Mouse (Mus musculus) heart, embryonic 13.5 days (tissue): Measurements from ENCODE around the gene Tead1. TPM values are rescaled to one million over a fixed set of nuclear protein-coding genes. Genes with fewer than 3 reads are reported as not detected.

Experiments
- ATAC-seq: fragments of 200-750 bp; cut with Nextera tagmentation; 2 replicates; pipeline ENCODE4 v1.8.0; 2017; ENCODE audit warnings: moderate TSS enrichment; ENCODE audit not compliant: insufficient number of reproducible peaks, low FRiP score, low TSS enrichment; ENCODE audit errors: extremely low read depth
- H3K27ac ChIP-seq: fragments of 300-500 bp; sonication (generic); replicated peaks from 2 replicates; pipeline ENCODE4 v1.5.1; 2015; ENCODE audit warnings: moderate library complexity, mild to moderate bottlenecking, inconsistent platforms
- H3K27me3 ChIP-seq: fragments of 300-500 bp; sonication (generic); replicated peaks from 2 replicates; pipeline ENCODE4 v1.6.1; 2015; ENCODE audit warnings: mild to moderate bottlenecking, inconsistent platforms
- H3K36me3 ChIP-seq: fragments of 300-500 bp; sonication (generic); 2 replicates; pipeline ENCODE4 v1.6.1; 2015; ENCODE audit warnings: mild to moderate bottlenecking, inconsistent platforms
- H3K4me1 ChIP-seq: fragments of 300-500 bp; sonication (generic); 2 replicates; pipeline ENCODE4 v1.6.1; 2015; ENCODE audit warnings: inconsistent platforms
- H3K4me2 ChIP-seq: fragments of 300-500 bp; sonication (generic); 2 replicates; pipeline ENCODE4 v1.6.1; 2015; ENCODE audit warnings: inconsistent platforms, mild to moderate bottlenecking, moderate library complexity
- H3K4me3 ChIP-seq: fragments of 300-500 bp; sonication (generic); 2 replicates; pipeline ENCODE4 v1.5.1; 2015; ENCODE audit warnings: moderate library complexity, mild to moderate bottlenecking, inconsistent platforms
- H3K9ac ChIP-seq: fragments of 300-500 bp; sonication (generic); 2 replicates; pipeline ENCODE4 v1.6.1; 2015; ENCODE audit warnings: inconsistent platforms, mild to moderate bottlenecking, moderate library complexity
- H3K9me3 ChIP-seq: fragments of 300-500 bp; sonication (generic); 2 replicates; pipeline ENCODE4 v1.6.1; 2016; ENCODE audit warnings: inconsistent platforms
- WGBS: fragments of 180-500 bp; shearing (Covaris S2); methylation state at CpG from one replicate; pipeline ENCODE4 v1.1.7; 2015; ENCODE audit warnings: mixed read lengths; 5-methylcytosine and 5-hydroxymethylcytosine counted together
- polyA plus RNA-seq: library from polyadenylated mRNA; unstranded; fragments of >200 nt; fragmentation: Nextera tagmentation; extraction: Ambion mirVana; gene quantifications from 2 replicates; pipeline ENCODE4 v1.2.1, GENCODE M21; 2015

The Tead1 gene
- polyA plus RNA-seq, 1 experiment from 2014 or later: 25.2 TPM

DNA sequence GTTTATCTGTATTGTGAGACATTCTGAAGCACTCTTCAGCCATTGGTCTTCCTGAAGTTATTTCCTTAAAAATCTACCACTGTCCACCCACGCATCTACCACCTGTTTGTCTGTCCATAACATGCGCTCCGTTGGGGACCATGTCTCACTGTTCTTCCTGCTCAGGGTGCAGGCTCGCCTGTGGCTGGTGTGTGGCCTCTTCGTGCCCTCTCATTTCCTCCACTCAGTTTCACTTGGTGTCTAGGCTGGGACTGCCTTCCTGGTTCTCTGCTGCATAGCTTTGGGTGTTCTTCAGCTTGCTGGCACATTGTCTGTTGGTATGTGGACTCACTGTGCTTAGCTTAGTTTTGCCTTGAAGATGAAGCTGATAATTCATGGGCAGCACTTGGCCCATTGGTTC is 32.9 kb downstream of the Tead1 start:
- Histone ChIP-seq H3K4me2 (no peak overlapping the region), H3K4me3 (no peak overlapping the region), H3K4me1 (peaks cover 93% of the 10 kb centered on the region), H3K27me3 (no peaks in the 10 kb centered on the region), H3K9me3 (no peaks in the 10 kb centered on the region), H3K9ac (no peak overlapping the region), H3K27ac (0 out of 2 replicates have a peak overlapping the region, but pooled peaks have one; percentile 1), H3K36me3 (no peaks in the 10 kb centered on the region)
- WGBS: 66% methylated on average over 5 of the region's 5 CpGs
- ATAC-seq: no peak

DNA sequence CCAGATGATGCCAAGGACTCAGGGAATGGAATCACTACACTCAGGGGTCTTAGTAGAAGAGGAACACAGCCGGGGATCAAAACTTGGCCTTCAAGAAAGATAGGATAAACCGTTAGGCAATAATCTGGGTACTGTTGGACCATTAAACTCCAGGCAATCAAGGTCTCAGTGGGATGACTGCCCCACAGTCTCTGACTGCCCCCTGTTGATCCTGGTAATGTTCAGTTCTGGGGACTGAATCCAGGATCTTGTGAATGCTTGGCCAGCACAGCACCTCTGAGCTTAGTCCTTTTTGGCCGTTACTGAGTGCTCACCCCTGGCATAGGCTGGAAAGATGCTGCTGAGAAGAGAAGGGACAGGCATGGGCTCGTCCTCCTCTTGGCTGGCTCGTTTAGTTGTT is 34.4 kb downstream of the Tead1 start:
- WGBS: 49% methylated on average over 5 of the region's 5 CpGs
- Histone ChIP-seq H3K9ac (no peak overlapping the region; the same call in 1 of the 2 replicates), H3K27ac (no peak overlapping the region), H3K9me3 (no peaks in the 10 kb centered on the region), H3K4me2 (no peak overlapping the region), H3K27me3 (no peaks in the 10 kb centered on the region), H3K4me3 (no peak overlapping the region), H3K4me1 (peaks cover 96% of the 10 kb centered on the region), H3K36me3 (no peaks in the 10 kb centered on the region)
- no peak for ATAC-seq

DNA sequence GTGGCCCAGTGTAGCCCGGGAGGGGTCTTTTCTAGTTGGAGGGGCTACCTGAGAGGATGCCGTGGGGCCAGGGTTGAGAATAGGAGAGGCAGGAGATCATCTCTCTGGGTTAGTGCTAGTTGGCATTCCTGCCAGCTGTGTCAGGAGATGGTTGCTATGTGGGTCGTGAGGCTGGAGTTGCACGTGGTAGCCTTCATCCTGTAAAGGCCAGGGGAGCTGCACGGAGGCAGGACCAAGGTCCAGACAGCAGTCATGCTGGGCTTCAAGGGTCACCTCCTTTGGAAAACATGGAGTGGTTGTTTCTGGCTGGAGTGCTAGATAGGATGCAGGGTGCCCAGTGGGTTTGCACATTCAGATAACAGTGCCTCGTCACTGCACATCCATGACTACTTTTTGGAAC is 35.7 kb downstream of the Tead1 start:
- no peaks in the 10 kb centered on the region for H3K27me3 ChIP-seq
- H3K36me3 ChIP-seq: no peaks in the 10 kb centered on the region
- no peaks in the 10 kb centered on the region for H3K9me3 ChIP-seq
- WGBS: 54% methylated on average over 6 of the region's 6 CpGs
- H3K27ac ChIP-seq: 0 out of 2 replicates have a peak overlapping the region, but pooled peaks have one; percentile 13
- no peak overlapping the region for H3K4me2 ChIP-seq
- H3K9ac ChIP-seq: no peak overlapping the region
- H3K4me1 ChIP-seq: peaks cover 96% of the 10 kb centered on the region
- H3K4me3 ChIP-seq: no peak overlapping the region
- no peak for ATAC-seq

DNA sequence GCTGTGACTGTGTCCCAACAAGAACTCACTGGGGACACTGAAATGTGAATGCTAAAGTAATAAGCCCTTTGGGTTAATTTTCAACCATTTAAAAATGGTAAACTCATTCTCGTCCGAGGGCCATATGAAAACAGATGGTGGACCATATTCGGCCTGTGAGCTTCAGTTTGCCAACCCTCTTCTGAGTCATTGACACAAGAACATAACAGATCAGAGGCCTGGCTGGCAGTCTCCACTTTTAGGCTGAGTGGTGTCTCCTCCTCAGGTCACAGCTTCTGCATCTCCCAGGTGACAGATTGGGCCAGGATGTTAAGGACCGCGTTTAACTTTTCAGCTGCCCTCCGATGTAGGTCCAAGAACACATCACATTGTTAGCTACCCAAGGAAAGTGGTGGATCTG is 37.6 kb downstream of the Tead1 start:
- 70% methylated on average over 6 of the region's 6 CpGs for WGBS
- H3K27ac ChIP-seq: peak overlapping the region; percentile 12; the same call in 1 of the 2 replicates
- ATAC-seq: no peak

DNA sequence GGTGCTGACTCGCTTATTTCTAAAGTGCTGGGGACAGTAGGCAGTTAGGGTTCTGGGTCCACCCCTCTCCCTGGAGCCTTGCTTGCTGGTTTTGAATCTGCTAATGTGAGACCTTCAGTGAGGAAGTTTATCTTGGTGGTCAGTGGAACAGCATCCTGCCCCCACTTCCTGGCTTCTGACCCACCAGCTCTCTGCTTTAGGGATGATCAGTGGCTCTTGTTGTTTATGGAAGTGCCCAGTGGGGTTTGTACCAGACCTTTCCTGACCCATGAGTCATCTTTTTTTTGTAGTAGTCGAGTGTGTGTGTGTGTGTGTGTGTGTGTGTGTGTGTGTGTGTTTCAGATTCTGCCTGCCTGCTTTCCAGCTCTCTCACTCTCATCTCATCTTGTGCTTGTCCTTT is 38.6 kb downstream of the Tead1 start:
- Histone ChIP-seq H3K27ac (peak overlapping the region; percentile 48; the same call in 1 of the 2 replicates), H3K9me3 (no peaks in the 10 kb centered on the region), H3K36me3 (no peaks in the 10 kb centered on the region), H3K4me3 (no peak overlapping the region), H3K4me2 (no peak overlapping the region), H3K9ac (peak overlapping the region; percentile 33; the same call in 1 of the 2 replicates), H3K4me1 (peaks cover 95% of the 10 kb centered on the region), H3K27me3 (no peaks in the 10 kb centered on the region)
- WGBS: 29% methylated on average over 2 of the region's 2 CpGs
- no peak for ATAC-seq

More for the DNA sequence above, 37.6 kb downstream of the Tead1 start:
- Histone ChIP-seq H3K4me2 (no peak overlapping the region), H3K36me3 (no peaks in the 10 kb centered on the region), H3K9ac (no peak overlapping the region), H3K27me3 (no peaks in the 10 kb centered on the region), H3K4me3 (no peak overlapping the region), H3K4me1 (peaks cover 95% of the 10 kb centered on the region), H3K9me3 (no peaks in the 10 kb centered on the region)

DNA sequence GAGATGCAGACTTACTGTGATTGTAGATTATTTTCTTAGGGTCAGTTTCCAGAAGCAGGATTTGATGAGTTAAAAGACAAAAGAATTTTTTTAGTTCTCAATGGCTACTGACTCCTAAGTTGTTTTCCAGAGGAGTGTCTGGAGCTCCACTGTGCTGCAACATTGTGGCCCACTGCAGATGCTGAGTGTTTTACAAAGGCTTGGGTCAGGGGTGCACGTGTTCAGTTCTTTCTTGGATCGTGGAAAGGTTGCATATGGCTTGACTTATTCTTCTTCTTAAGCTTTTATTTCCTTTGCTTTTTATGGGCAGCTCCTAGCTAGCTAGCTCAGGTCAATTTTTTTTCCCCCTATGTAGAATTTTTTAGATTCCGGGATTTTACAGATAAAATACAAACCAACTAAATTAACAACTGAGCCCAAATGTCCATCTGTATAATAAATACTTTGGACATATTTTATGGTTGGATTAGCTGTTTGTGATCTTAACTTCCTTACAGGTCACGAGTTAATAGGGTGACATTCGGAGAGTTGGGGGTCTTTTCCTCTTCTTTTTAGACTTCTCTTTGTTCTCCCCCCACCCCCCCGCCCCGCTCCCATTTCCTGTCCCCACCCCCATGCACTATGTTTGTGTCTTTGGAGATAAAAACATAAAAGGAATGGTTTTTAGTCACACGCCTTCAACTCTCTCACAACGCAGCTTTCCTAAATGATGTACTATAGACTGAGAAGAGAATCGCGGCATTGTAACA is 40.5 kb downstream of the Tead1 start:
- WGBS: 27% methylated on average over 11 of the region's 11 CpGs

DNA sequence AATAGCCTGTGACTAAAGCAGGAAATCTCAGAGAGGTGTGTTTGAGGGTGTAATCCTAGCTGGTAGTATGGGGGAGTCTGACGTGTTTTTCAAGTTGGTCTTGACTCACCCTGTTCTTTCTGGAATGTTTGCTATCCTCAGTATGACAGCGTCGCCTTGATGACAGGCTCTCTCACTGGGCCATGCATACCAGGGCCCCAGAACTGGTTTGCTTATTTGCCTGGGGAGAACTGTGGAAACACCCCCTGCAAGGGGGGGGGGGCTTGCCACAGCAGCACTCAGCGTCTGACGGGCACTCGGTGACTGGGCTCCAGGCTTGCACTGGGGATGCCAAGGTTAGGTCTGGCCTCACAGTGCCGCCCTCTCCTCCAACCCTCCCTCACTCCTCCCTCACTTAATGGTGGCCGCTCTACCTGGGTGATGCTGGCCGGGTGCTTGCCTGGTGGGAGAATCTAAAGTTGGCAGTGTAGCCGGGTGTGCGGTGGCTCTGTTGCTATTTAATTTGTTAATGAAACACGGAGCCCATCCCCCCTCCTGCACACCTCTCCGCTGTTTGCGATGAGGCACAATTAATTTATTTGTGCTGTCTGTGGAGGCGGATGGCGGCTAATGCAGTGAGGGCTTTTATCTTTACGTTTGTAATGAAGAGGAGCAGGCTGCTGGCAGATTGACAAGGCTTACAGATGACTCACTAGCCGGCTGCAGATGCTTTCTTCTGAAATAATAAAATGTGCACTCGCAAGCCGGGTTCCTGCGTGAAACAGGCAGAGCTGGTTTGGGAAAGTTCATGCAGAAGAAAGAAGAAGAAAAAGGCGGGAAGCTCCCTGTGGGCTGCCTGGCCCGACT is 41.2 kb downstream of the Tead1 start:
- Histone ChIP-seq H3K27ac (peak overlapping the region; percentile 88), H3K9ac (peak overlapping the region; percentile 71)
- WGBS: 8% methylated on average over 23 of the region's 23 CpGs

More for the DNA sequence above, 40.5 kb downstream of the Tead1 start:
- no peak overlapping the region for H3K4me3 ChIP-seq
- peak overlapping the region; percentile 88 for H3K27ac ChIP-seq
- peak overlapping the region; percentile 66 for H3K4me2 ChIP-seq
- no peaks in the 10 kb centered on the region for H3K36me3 ChIP-seq
- H3K9ac ChIP-seq: no peak overlapping the region
- ATAC-seq: no peak
- H3K9me3 ChIP-seq: no peaks in the 10 kb centered on the region
- H3K27me3 ChIP-seq: no peaks in the 10 kb centered on the region
- H3K4me1 ChIP-seq: peaks cover 95% of the 10 kb centered on the region

DNA sequence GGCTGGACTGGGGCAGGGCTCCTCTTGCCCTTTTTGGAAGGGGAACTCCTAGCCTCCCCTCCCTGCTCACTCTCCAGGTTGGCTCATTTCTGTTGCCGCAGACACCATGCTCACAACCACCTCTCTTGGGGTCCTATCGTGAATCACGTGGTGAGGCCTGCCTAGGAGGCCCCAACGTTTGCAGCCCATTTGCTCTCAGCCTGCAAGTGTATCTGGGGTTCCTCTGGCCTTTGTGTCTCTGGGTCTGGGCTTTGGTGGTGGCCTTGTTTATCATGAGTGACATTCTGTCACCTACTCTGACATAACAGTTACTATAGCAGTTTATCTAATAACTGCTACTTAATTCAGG is 41.8 kb downstream of the Tead1 start:
- Histone ChIP-seq H3K4me1 (peaks cover 99% of the 10 kb centered on the region), H3K36me3 (no peaks in the 10 kb centered on the region), H3K9ac (peak overlapping the region; percentile 71), H3K27ac (peak overlapping the region; percentile 88), H3K4me3 (peak overlapping the region; percentile 37), H3K9me3 (no peaks in the 10 kb centered on the region), H3K27me3 (no peaks in the 10 kb centered on the region), H3K4me2 (peak overlapping the region; percentile 66)
- no peak for ATAC-seq
- WGBS: 11% methylated on average over 4 of the region's 4 CpGs

More for the DNA sequence above, 41.2 kb downstream of the Tead1 start:
- Histone ChIP-seq H3K4me1 (peaks cover 98% of the 10 kb centered on the region), H3K27me3 (no peaks in the 10 kb centered on the region), H3K4me3 (peak overlapping the region; percentile 37), H3K9me3 (no peaks in the 10 kb centered on the region), H3K4me2 (peak overlapping the region; percentile 66), H3K36me3 (no peaks in the 10 kb centered on the region)
- ATAC-seq: peak; percentile 33; the same call in 1 of the 2 replicates

DNA sequence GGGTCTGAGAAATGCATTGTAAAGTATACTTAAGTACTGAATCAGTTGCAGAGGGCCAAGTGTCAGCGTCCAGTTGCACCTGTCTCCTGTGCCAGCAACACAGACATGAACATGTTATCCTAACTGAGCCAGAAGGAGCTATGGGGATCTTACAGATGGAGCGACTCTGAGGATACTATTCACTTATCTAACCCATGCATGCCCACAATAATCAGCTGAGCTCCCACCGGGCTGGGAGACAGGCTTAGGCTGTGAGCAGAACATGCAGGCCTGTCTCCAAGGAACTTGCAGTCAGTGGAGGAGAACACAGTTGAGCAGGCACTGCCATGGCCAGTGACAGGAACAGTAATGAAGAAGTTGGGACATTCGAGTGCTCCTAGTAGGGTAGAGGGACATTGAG is 42.7 kb downstream of the Tead1 start:
- Histone ChIP-seq H3K36me3 (no peaks in the 10 kb centered on the region), H3K4me3 (no peak overlapping the region), H3K4me1 (peaks cover 98% of the 10 kb centered on the region), H3K27ac (no peak overlapping the region; the same call in 1 of the 2 replicates), H3K9ac (0 out of 2 replicates have a peak overlapping the region, but pooled peaks have one; percentile 15), H3K9me3 (no peaks in the 10 kb centered on the region), H3K4me2 (no peak overlapping the region), H3K27me3 (no peaks in the 10 kb centered on the region)
- 51% methylated on average over 4 of the region's 4 CpGs for WGBS
- ATAC-seq: no peak

DNA sequence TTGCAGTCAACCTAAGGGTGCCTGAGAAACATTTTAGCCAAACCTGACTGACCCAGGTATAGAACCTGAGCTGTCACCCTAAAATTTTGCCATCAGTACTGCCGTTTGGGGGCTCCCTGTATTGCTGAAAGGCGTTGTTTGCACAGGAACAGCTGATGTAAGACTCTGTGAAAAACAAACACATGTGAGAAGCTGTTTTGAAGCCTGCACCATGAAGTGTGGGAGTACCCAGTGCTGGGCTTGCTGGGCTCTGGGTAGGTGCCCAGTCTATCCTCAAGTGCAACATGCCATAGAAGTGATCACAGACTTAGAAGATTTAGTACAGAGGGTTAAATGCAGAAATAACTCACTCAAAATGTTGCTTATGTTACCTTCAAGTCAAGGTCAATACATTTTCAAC is 49.3 kb downstream of the Tead1 start:
- no peak overlapping the region for H3K4me3 ChIP-seq
- peaks cover 99% of the 10 kb centered on the region for H3K4me1 ChIP-seq
- no peaks in the 10 kb centered on the region for H3K9me3 ChIP-seq
- 68% methylated on average over 2 of the region's 2 CpGs for WGBS
- no peak overlapping the region for H3K4me2 ChIP-seq
- H3K36me3 ChIP-seq: no peaks in the 10 kb centered on the region
- peak overlapping the region; percentile 20; the same call in 1 of the 2 replicates for H3K9ac ChIP-seq
- 0 out of 2 replicates have a peak overlapping the region, but pooled peaks have one; percentile 29 for H3K27ac ChIP-seq
- no peaks in the 10 kb centered on the region for H3K27me3 ChIP-seq
- ATAC-seq: no peak

DNA sequence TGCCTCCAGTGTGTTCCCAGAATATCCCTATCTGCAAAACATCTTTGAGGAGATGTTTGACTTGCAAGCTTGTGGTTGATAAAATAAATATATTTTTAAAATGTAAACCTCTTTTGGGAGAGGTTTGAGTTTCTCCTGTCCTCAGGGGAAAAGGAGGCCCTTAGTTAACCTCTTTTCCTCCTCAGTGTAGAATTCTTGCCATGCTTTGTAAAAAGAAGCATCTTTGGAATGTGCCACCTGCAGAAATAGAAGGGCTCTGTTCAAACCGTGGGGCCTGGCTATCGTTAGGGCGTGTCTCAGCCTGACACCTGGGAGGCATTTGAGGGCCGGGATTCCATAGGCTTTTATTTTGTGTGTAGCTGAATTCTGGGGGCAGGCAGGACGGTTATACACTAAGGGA is 51.1 kb downstream of the Tead1 start:
- H3K9me3 ChIP-seq: no peaks in the 10 kb centered on the region
- no peaks in the 10 kb centered on the region for H3K36me3 ChIP-seq
- peaks cover 89% of the 10 kb centered on the region for H3K4me1 ChIP-seq
- ATAC-seq: no peak
- no peaks in the 10 kb centered on the region for H3K27me3 ChIP-seq
- WGBS: 29% methylated on average over 5 of the region's 5 CpGs
- H3K4me2 ChIP-seq: no peak overlapping the region
- no peak overlapping the region for H3K27ac ChIP-seq
- H3K4me3 ChIP-seq: no peak overlapping the region
- no peak overlapping the region for H3K9ac ChIP-seq
